Mouse (Mus musculus): Measurements from ENCODE around the gene Htr6. TPM values are rescaled to one million over a fixed set of nuclear protein-coding genes. Genes with fewer than 3 reads are reported as not detected.

Htr6 gene
- polyA plus RNA-seq, 2 experiments, result not detected

GRCm38 (mm10) chr4:139032521-139032920 lies 42.8 kb downstream of the Htr6 start:
- Histone ChIP-seq H3K36me3 (replicated peaks; ENCODE audit: control insufficient read depth, insufficient read depth, low read depth) (no peaks in the 10 kb centered on the region), H3K4me3 (ENCODE audit: insufficient read depth in 1 of 2, low read depth in 2 of 2, low read length in 2 of 2) (no peak overlapping the region), H3K9ac (replicated peaks) (no peak overlapping the region), H3K9me3 (ENCODE audit: control insufficient read depth, low read length) (no peaks in the 10 kb centered on the region), H3K27me3 (ENCODE audit: control insufficient read depth, insufficient read depth, low read length) (no peaks in the 10 kb centered on the region), H3K27ac (no peak overlapping the region), H3K4me1 (replicated peaks; ENCODE audit: control insufficient read depth in 2 of 2, insufficient read depth in 2 of 2, low read length in 1 of 2) (no peaks in the 10 kb centered on the region), H3K4me2 (ENCODE audit: low read depth) (no peak overlapping the region)
- TF ChIP-seq EP300 (IDR thresholded peaks at IDR 0.05; ENCODE audit: low read depth) (no peak), CTCF (IDR thresholded peaks at IDR 0.05; ENCODE audit: low read depth) (no peak)
- no peak for ATAC-seq (ENCODE audit: insufficient read depth)
- DNase-seq (ENCODE audit: low read depth in 3 of 3, low spot score in 3 of 3), result no peak
- WGBS (ENCODE audit: insufficient replicate concordance), result 64% methylated on average over 12 of the region's 12 CpGs

- H3K4me1 ChIP-seq (replicated peaks; ENCODE audit: control insufficient read depth in 2 of 2, insufficient read depth in 2 of 2, low read length in 1 of 2), result no peaks in the 10 kb centered on the region
- H3K27ac ChIP-seq, result no peak overlapping the region
- no peaks in the 10 kb centered on the region for H3K9me3 ChIP-seq (ENCODE audit: control insufficient read depth, low read length)
- no peak for DNase-seq (ENCODE audit: low read depth in 3 of 3, low spot score in 3 of 3)
- no peak overlapping the region for H3K4me2 ChIP-seq (ENCODE audit: low read depth)
- TF ChIP-seq EP300 (IDR thresholded peaks at IDR 0.05; ENCODE audit: low read depth) (no peak), CTCF (IDR thresholded peaks at IDR 0.05; ENCODE audit: low read depth) (no peak)
- H3K36me3 ChIP-seq (replicated peaks; ENCODE audit: control insufficient read depth, insufficient read depth, low read depth), result no peaks in the 10 kb centered on the region
- H3K4me3 ChIP-seq (ENCODE audit: insufficient read depth in 1 of 2, low read depth in 2 of 2, low read length in 2 of 2), result no peak overlapping the region
- ATAC-seq (ENCODE audit: insufficient read depth), result no peak
- 45% methylated on average over 6 of the region's 6 CpGs for WGBS (ENCODE audit: insufficient replicate concordance)
- no peaks in the 10 kb centered on the region for H3K27me3 ChIP-seq (ENCODE audit: control insufficient read depth, insufficient read depth, low read length)
- H3K9ac ChIP-seq (replicated peaks), result no peak overlapping the region
Observed at GRCm38 (mm10) chr4:139030675-139031074, 44.7 kb downstream of the Htr6 start.

DNA sequence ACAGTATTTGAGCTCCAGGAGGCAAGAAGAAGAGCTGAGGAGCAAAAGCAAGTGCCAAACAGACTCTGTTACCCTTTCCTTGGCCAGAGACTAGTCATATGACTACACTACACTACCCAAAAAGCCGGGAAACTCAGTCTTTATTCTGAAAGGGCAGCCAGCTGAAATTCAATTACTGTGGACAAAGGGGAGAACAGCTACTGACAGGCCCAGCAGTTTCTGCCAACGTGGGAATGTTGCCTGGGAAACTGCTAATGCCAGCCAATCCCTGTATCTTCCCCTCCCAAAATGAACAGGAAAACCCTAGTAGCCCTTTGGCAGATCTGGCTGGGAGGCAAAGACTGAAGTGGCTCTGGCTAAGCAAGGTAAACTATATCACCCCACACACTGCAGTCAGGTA lies 51.0 kb downstream of the Htr6 start:
- ATAC-seq (ENCODE audit: insufficient read depth), result no peak
- no peaks in the 10 kb centered on the region for H3K9me3 ChIP-seq (ENCODE audit: control insufficient read depth, low read length)
- TF ChIP-seq CTCF (IDR thresholded peaks at IDR 0.05; ENCODE audit: low read depth) (no peak), EP300 (IDR thresholded peaks at IDR 0.05; ENCODE audit: low read depth) (no peak)
- H3K4me2 ChIP-seq (ENCODE audit: low read depth), result no peak overlapping the region
- 23% methylated on average over 2 of the region's 2 CpGs for WGBS (ENCODE audit: insufficient replicate concordance)
- DNase-seq (ENCODE audit: low read depth in 3 of 3, low spot score in 3 of 3), result no peak
- no peaks in the 10 kb centered on the region for H3K36me3 ChIP-seq (replicated peaks; ENCODE audit: control insufficient read depth, insufficient read depth, low read depth)
- no peak overlapping the region for H3K27ac ChIP-seq
- H3K9ac ChIP-seq (replicated peaks), result no peak overlapping the region
- H3K4me3 ChIP-seq (ENCODE audit: insufficient read depth in 1 of 2, low read depth in 2 of 2, low read length in 2 of 2), result no peak overlapping the region
- no peaks in the 10 kb centered on the region; a peak in 1 of 4 replicates for H3K4me1 ChIP-seq (replicated peaks; ENCODE audit: control insufficient read depth in 2 of 2, insufficient read depth in 2 of 2, low read length in 1 of 2)
- H3K27me3 ChIP-seq (ENCODE audit: control insufficient read depth, insufficient read depth, low read length), result no peaks in the 10 kb centered on the region

DNA sequence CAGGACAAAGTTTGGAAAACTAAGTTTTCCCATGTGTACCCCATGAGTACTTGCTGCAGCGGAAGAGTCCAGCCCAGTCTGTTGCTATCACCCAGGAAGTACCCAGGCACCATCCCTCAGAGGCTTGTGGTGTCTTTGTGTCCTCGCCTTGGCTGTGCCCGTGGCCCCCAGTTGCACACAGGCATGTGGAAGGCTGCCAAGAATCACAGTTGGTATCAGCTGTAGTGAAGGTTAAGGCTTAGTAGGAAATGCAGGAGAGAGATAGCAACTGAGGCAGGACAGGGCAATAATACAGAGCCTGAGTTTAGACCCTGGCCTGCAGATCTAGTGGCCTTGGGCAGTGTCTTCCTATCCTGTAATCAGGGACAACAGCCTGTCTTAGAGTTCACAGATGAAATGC lies 55.0 kb downstream of the Htr6 start:
- DNase-seq (ENCODE audit: low read depth in 3 of 3, low spot score in 3 of 3) (no peak), ATAC-seq (ENCODE audit: insufficient read depth) (no peak)
- no peaks in the 10 kb centered on the region; a peak in 1 of 4 replicates for H3K4me1 ChIP-seq (replicated peaks; ENCODE audit: control insufficient read depth in 2 of 2, insufficient read depth in 2 of 2, low read length in 1 of 2)
- 61% methylated on average over 3 of the region's 3 CpGs for WGBS (ENCODE audit: insufficient replicate concordance)
- no peak overlapping the region for H3K4me2 ChIP-seq (ENCODE audit: low read depth)
- no peak overlapping the region for H3K4me3 ChIP-seq (ENCODE audit: insufficient read depth in 1 of 2, low read depth in 2 of 2, low read length in 2 of 2)
- no peaks in the 10 kb centered on the region for H3K27me3 ChIP-seq (ENCODE audit: control insufficient read depth, insufficient read depth, low read length)
- no peaks in the 10 kb centered on the region for H3K9me3 ChIP-seq (ENCODE audit: control insufficient read depth, low read length)
- H3K27ac ChIP-seq, result no peak overlapping the region
- no peaks in the 10 kb centered on the region for H3K36me3 ChIP-seq (replicated peaks; ENCODE audit: control insufficient read depth, insufficient read depth, low read depth)
- TF ChIP-seq EP300 (IDR thresholded peaks at IDR 0.05; ENCODE audit: low read depth) (no peak), CTCF (IDR thresholded peaks at IDR 0.05; ENCODE audit: low read depth) (no peak)
- no peak overlapping the region for H3K9ac ChIP-seq (replicated peaks)

DNA sequence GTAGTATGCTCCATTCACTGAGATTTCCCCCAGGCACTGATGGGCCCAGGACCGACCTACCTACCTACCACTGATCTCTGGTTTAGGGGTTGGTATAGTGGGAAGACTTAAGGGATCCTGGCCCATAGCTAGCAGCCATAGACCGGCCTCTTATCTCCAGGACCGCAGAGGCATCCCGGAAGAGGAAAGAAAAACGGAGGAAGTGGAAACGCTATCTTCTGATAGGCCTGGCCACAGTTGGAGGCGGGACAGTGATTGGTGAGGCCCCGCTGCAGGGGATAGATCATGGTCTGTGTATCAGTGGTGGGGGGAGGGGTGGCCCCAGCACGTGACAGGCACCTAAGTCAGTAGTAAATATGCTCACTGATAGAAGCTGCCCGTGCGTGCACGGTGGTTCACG lies 56.0 kb downstream of the Htr6 start:
- Histone ChIP-seq H3K4me1 (replicated peaks; ENCODE audit: control insufficient read depth in 2 of 2, insufficient read depth in 2 of 2, low read length in 1 of 2) (no peaks in the 10 kb centered on the region; a peak in 1 of 4 replicates), H3K4me3 (ENCODE audit: insufficient read depth in 1 of 2, low read depth in 2 of 2, low read length in 2 of 2) (no peak overlapping the region), H3K27me3 (ENCODE audit: control insufficient read depth, insufficient read depth, low read length) (no peaks in the 10 kb centered on the region), H3K36me3 (replicated peaks; ENCODE audit: control insufficient read depth, insufficient read depth, low read depth) (no peaks in the 10 kb centered on the region), H3K9ac (replicated peaks) (no peak overlapping the region), H3K27ac (no peak overlapping the region), H3K4me2 (ENCODE audit: low read depth) (no peak overlapping the region), H3K9me3 (ENCODE audit: control insufficient read depth, low read length) (no peaks in the 10 kb centered on the region)
- peak; percentile 22 to 41 (median 33) for DNase-seq (ENCODE audit: low read depth in 3 of 3, low spot score in 3 of 3)
- WGBS (ENCODE audit: insufficient replicate concordance), result 18% methylated on average over 13 of the region's 13 CpGs
- TF ChIP-seq EP300 (IDR thresholded peaks at IDR 0.05; ENCODE audit: low read depth), result no peak
- no peak for TF ChIP-seq CTCF (IDR thresholded peaks at IDR 0.05; ENCODE audit: low read depth)
- peak; percentile 87 for ATAC-seq (ENCODE audit: insufficient read depth)
